Mouse (Mus musculus) granulocyte monocyte progenitor cell, adult 5-6 weeks (primary cell): ENCODE results near the gene Hoxd9. TPM values are rescaled to one million over a fixed set of nuclear protein-coding genes. Genes with fewer than 3 reads are reported as not detected.

Experiments
- ATAC-seq: replicated peaks from 2 replicates; pipeline ENCODE4 v1.8.0; 2016; ENCODE audit warnings: mild to moderate bottlenecking, moderate TSS enrichment, inconsistent platforms; ENCODE audit not compliant: poor library complexity, severe bottlenecking
- total RNA-seq, 2 experiments: library from RNA; stranded (forward) in 1 of 2; stranded (reverse) in 1 of 2; fragments of 200-712, 200-1000 nt in 1 of 2; fragments of >200 nt in 1 of 2; fragmentation: Nextera tagmentation in 1 of 2; gene quantifications; 2 replicates each; pipeline ENCODE4 v1.2.3; 2014 to 2017

Gene Hoxd9
- total RNA-seq, 2 experiments from 2014 or later, result not detected

DNA sequence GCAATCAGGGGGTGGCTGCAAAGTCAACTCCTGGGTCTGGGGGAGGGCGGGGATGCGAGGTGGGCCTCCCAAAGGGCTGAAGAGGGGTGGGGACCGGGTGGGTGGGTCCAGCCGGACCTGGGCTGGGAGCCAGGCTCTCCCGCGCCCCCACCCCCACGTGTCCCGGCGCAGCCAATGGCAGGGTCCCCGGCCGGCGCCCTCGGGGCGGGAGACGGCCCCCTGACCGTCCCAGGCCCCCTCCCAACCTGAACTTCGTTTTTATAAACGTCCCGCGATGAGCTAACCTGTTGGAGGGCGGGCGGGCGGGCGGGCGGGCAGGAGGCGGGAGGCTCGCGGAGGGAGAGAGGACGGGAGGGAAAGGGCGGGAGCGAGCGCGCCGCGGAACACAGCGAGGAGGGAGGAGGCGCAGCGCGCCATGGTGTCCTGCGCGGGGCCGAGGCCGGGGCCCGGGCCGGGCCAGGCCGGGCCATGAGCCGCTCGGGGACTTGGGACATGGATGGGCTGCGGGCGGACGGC lies 29.6 kb upstream of the Hoxd9 start, which contains the start of gene Hoxd13:
Gene Hoxd13 (plus strand): TSS at position 469 of the 516 bp plus-strand sequence.
- 0 out of 2 replicates have a peak, but pooled peaks have one; percentile 18 for ATAC-seq

DNA sequence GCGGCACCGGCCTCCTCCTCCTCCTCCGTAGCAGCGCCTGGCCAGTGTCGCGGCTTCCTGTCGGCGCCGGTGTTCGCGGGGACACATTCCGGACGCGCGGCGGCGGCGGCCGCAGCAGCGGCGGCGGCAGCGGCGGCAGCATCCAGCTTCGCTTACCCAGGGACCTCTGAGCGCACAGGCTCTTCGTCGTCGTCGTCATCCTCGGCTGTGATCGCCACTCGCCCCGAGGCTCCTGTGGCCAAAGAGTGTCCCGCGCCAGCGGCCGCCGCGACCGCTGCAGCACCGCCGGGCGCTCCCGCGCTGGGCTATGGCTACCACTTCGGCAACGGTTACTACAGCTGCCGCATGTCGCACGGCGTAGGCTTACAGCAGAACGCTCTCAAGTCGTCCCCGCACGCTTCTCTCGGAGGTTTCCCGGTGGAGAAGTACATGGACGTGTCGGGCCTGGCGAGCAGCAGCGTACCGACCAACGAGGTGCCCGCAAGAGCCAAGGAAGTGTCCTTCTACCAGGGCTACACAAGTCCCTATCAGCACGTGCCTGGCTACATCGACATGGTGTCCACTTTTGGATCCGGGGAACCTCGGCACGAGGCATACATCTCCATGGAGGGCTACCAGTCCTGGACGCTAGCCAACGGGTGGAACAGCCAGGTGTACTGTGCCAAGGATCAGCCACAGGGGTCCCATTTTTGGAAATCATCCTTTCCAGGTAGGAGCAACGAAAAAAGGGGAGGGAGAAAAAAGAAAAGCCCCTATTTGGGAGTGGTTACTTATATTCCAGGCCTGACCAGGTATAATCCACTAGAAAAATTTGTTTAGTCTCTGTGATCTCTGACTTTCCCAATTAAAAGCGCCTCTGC lies 28.9 kb upstream of the Hoxd9 start:
- ATAC-seq, result no peak

DNA sequence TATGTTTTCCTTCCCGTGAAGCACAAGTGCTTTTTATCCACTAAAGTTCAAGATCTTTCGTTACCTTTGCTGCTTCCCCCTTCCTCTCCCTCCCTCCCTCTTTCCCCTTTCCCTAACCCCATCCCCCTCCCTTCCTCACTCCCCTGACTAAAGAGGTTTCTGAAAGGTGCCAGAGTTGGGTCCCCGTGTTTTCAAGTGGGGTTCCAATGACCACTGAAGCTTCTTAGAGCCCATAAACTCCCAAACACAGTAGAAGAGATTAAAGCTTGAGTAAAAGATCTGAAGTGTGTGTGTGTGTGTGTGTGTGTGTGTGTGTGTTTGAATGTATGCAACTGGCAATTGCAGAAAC lies 28.3 kb upstream of the Hoxd9 start:
- no peak for ATAC-seq

DNA sequence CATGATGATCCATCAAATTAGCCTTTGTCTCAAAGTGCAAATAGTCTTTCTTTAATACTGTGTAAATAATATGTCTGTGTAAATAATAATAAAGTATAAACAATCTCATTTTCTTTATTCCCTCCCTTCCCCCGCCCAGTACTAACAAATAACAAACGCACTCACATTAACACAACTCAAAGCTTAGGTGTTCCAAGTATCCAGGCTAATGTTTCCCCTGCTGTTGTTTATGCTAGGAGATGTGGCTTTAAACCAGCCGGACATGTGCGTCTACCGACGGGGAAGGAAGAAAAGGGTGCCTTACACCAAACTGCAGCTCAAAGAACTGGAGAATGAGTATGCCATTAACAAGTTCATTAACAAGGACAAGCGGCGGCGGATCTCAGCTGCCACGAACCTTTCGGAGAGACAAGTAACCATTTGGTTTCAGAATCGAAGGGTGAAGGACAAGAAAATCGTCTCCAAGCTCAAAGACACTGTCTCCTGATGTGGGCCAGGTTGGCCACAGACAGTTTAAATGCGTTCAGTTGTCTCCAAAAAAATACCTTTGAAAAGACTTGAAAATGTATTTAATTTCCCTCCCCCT lies 27.8 kb upstream of the Hoxd9 start:
- ATAC-seq, result no peak

DNA sequence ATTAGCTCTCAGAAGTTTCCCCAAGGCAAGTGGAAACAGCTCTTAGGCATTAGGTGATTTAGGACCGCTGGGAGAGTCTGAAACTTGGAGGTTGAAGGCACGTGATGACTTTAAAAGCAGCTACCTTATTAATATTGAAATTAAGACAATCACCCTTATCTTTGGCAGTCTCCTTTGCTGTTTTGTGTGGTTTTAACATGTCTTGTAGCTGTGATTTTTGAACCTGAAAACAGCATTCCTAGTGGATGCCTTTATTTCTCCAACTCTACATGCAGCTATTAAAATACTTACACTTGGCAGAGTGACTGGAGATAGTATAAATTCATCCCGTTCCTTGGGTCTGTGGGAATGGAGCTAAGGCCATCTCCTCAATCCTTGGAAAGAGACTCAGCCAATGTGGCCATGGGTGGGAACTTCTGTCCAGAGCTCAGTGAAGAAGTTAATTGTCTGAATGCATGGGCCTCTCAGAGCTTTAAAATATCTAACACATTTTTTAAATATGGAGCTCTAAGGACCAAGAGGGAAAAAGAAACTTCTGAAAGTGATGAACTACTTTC lies 26.8 kb upstream of the Hoxd9 start:
- no peak for ATAC-seq

DNA sequence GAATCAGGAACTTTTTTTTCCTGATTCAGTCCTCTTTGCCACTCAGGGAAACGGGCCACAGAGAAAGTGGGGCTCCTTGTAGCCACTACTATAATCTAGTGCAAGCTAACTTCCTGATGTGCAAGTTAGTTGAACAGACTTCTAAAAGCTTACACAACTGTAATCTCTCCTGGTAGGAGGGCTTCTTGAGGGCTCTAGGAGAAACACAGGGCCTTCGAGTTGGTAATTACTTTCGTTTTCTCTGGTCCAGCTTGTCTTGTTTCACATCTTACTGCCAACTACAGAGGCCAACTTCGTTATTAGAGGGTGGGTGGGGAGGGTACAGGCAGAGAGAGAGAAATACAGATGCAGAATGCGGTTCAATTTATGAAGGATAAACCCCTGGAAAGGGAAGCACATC lies 25.7 kb upstream of the Hoxd9 start:
- ATAC-seq, result no peak

DNA sequence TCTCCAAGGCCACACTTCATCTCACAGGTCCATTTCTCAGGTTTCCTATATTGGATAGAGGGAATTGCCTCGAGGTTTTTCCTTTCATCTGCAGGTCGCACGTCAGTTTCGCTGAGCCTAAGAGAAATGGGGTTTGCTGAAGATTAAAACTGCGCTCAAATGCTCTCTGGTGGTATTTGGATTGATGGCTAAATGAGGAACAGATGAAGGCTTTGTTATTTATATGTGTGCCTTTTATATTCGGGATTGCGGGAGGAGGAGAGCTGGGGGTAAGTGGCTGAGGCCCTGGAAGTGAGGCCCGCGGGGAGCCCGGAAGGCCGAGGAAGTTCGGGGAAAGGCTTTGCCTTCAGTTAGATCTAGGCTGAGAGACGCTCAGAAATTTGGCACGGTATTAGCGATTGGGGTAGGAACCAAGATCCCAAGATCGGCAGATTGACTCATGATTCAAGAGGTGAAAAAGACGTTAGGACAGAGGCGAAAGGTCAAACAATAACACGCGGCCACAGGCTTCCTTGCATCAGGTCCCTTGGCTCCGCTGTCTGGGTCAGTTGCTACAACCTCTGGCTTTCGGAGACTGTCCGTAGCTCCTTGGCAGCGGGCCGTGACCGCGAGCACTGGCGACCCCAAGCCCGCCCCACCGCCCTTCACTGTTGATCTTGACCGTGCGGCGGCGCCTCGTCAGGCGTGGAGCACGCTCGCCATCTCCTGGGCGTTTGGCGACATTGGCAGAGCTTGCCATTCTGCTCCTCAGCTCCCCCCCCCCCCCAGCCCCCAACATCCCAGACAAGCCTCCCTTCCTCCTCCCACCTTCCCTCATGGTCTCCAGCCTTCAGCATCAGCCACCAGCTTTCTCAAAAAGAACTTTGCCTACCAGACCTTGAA lies 24.8 kb upstream of the Hoxd9 start:
- peak; percentile 82 for ATAC-seq

DNA sequence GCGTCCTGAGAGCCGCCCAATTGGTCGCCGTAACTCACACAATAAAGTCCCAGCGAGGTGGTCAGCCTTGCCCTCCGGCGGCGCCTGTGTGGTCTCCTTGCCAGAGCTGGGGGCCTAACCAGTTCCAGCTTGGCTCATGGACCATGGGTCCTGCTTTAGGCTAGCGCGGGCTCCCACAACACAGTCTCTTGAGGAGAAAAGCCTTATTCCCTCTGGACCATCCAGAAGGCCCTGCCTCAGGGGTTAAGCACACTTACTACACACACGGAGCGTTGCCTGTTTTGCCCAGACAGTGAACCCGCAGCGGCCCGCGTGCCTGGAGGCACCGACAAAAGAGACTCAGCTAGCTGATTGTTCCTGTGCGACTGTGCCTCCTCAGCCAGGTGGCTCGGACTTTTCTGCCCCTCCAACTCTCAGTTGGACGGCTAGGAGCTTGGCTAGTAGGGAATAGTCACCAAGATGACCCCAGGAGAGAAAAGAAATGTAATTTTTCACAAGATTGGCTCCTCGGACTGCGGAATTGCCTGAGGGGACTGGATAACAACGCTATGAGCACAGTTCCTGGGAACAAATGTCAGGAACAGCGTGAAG lies 23.6 kb upstream of the Hoxd9 start:
- no peak for ATAC-seq

DNA sequence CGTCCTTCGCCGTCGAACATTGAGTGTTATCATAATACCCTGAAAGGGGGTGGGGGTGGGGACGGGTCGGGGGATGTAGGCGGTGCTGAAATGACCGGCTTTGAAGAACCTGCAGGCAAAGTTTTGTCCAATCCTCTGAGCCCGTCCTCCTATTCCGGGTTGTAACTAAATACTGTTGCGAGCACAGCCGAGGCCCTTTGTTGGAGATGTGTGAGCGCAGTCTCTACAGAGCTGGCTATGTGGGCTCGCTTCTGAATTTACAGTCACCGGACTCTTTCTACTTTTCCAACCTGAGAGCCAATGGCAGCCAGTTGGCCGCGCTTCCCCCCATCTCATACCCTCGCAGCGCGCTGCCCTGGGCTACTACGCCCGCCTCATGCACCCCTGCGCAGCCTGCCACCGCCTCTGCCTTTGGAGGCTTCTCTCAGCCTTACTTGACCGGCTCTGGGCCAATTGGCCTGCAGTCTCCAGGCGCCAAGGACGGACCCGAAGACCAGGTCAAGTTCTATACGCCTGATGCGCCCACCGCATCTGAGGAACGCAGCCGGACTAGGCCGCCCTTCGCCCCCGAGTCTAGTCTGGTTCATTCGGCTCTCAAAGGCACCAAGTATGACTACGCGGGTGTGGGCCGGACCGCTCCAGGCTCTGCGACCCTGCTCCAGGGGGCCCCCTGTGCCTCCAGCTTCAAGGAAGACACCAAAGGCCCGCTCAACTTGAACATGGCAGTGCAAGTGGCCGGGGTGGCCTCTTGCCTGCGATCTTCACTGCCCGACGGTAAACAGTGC lies 22.5 kb upstream of the Hoxd9 start, which contains the start of gene Hoxd12:
Gene Hoxd12 (plus strand): TSS at position 133 of the 785 bp plus-strand sequence.
- ATAC-seq, result no peak

DNA sequence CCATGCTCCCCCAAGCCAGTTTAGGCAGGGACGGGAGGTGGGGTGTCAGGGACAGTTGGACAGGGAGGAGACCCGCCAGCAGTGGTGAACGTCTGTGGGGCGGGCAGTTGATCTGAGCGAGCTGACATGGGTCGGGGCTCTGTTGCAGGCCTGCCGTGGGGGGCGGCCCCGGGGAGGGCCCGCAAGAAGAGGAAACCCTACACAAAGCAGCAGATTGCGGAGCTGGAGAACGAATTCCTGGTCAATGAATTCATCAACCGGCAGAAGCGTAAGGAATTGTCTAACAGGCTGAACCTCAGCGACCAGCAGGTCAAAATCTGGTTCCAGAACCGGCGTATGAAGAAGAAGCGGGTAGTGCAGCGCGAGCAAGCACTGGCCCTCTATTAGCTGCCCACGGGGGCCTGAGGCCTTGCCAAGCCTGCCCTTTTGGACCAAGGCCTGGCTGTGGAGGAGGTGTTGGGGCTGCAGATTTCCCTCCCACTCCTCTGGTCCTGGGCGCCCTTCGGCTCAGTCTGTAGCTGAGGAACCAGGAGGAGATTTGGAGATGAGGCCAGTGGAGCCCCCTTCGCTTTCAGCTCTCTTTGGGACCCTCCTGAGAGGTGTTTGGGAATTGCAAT lies 21.8 kb upstream of the Hoxd9 start:
- no peak for ATAC-seq

DNA sequence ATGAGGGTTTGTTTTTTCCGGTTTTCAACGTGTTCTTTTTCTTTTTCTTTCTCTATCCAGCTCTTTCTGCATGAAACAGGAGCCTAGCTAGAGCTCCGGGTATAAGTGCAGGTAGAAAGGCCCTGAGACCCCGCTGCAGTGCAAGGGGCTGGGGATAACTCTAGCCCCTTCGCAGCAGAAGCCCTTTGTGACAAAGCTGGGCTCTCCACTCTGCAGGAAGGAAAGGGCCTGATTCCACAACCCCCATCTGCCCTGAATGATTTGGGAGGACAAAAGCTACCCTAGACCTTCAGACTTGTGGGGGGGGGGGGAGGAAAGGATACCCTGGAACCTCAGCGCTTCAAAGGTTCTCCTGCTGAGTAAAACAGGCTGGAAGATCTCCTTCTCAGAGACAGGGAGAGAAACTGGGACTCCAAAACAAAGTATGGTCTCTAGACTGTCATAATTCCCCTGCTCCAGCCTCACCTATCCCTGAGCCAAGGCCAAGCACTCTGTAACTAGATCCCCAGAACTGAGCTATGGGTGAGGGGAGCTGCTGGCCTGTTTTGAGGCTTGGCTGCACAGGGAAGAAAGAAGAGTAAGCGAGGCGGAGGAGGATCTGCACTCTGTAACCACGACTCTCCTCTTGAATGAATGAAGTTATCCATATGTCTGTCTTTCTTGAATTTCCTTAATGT lies 21.0 kb upstream of the Hoxd9 start:
- ATAC-seq, result no peak

DNA sequence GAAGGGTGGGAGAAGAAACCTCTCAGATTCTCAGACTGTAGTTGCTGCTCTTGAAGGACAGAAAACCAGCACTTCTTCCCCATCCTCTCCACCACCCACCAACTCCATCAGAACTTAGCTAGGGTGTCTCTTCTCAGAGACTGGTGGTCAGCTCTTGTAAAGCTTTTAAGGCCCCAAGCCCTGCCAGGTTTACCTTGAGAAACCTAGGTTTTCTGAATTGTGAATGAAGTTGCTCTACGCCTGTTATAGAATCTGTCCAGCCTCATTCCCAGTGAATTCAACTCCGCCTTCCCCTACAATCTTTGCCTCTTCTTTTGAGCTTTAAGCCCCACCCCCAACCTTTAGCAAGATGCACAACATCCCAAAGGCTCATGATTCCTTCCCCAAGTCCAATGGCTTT lies 20.4 kb upstream of the Hoxd9 start:
- no peak for ATAC-seq

DNA sequence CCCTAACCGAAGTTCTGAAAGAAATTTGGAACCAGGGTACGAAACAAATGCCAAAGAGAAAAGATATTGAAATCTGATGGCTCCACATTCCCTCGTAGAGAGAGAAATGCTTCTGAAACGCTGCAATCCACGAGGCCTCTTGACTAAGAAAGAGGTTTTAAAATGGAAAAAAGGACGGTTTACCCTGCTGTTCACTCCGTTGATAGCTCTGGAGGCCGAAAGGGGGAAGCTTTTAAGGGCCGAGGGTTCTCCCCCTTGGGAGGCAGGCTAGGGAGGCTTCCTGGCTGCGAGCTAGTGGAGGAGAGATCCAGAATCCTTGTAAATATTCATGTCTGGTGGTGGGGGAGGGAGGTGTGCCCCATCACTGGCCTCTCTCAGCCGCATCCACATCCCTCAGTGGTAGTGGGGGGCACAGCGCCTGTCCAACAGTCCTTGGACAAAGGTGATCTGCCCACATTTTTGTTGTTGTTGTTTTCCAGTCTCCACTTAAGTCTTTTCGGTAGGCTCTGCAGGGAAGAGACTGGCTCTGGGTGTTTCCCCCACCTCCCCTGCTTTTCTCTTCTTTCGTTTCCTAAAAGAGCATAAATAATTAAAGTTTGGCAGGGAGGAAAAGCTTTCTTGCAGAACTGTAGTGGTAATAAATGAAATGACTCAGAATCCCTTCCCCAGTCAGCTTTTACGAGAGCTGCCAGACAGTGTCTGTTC lies 18.5 kb upstream of the Hoxd9 start, which contains the start of gene Hoxd11:
Gene Hoxd11 (plus strand): TSS at position 667 of the 705 bp plus-strand sequence.
- no peak for ATAC-seq

DNA sequence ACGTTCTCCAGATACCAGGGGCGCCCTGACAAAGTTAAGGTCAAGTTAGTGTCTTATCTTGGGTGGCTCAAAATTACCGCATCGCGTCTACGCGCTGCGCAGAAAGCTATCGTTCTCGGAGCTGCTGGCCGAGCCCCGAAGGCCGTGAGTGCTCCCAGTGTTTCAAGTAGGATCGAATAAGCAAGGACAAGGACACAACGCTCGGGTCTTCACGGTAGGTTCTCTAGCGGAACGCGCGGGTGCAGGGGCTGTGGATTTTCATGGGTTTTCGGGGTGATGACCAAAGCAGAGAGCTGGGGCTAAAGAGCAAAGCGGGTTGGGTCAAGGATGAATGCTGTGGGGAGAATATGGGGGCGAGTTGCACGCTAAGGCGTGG lies 17.9 kb upstream of the Hoxd9 start:
- ATAC-seq, result no peak

DNA sequence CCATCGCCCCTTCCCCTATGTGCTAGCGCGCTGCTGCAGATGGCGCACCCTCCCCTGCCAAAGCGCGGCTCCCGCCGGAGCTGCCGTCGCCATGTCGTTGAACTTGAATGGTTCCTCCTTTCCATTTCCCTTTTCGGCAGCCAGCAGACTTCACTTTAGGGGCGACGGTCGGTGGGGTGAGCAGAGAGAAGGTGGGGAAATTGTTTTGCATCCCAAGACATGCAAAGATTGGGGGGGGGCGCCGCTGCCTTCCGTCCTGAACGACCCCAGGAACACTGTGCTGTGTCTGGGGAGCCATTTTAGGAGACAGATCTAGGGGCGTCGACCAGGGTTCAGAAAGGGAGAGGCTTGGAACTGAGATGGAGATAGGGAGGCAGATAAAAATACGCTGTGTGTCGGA lies 17.5 kb upstream of the Hoxd9 start:
- ATAC-seq, result peak; percentile 71

DNA sequence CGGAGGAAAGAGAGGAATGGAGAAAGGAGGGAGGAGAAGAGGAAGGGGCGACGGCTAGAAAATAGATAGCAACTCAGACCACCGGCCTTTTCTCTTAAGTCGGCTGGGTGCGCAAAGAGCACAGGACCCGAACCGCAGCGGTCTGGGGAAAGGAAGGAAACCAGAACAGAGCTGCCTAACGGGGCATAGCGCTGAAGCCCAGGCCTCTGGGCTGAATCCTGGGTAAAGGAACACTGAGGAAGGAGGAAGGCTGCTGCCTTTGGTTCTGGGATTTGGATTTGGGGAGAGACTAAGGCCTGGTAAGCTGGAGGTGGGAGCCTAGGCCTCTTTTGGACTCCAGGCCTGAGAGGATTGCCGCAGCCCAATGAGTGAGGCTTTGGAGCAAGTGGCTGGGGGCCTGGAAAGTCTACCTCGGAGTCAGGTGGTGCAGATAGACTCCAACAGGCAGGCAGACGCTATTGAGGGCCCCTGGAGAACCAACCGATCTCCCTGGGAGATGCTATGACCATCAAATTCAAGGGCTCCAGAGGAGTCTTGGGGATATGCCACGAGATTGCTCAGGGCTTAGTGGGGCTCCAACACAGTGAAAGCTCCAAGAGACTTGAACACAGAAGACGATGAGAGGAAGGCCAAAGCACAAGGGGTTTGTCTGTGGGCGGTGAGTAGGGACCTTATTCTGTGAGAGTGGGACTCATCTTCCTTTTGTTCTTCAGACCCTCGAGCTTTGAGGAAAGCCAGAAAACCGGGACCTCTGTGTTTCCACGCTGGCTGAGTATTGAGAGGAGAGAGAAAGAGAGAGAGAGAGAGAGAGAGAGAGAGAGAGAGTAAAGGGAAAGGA lies 16.7 kb upstream of the Hoxd9 start:
- ATAC-seq, result no peak
